Mouse (Mus musculus): Measurements from ENCODE around the gene Tbcel.

The Tbcel gene

GRCm38 (mm10) chr9:42441234-42441633 is 66.4 kb downstream of the Tbcel start:
- no peak for DNase-seq

GRCm38 (mm10) chr9:42439446-42439845 is 68.2 kb downstream of the Tbcel start:
- no peak for DNase-seq

GRCm38 (mm10) chr9:42432155-42432554 is 75.5 kb downstream of the Tbcel start:
- peak in 1 of 2 experiments; percentile 29 for DNase-seq

GRCm38 (mm10) chr9:42431606-42432005 is 76.0 kb downstream of the Tbcel start:
- DNase-seq: no peak

GRCm38 (mm10) chr9:42428060-42428924 is 79.3 kb downstream of the Tbcel start:
- DNase-seq: peak; percentile 73 to 79

GRCm38 (mm10) chr9:42426661-42427358 is 80.8 kb downstream of the Tbcel start:
- DNase-seq: peak; percentile 36 to 39

GRCm38 (mm10) chr9:42423649-42424048 is 84.0 kb downstream of the Tbcel start:
- DNase-seq: no peak

- no peak for DNase-seq
These were observed 87.9 kb downstream of the Tbcel start for GRCm38 (mm10) chr9:42419687-42420086.

- DNase-seq: peak in 1 of 2 experiments; percentile 31
These were observed 88.8 kb downstream of the Tbcel start for GRCm38 (mm10) chr9:42418786-42419185.

GRCm38 (mm10) chr9:42417352-42417952 is 90.2 kb downstream of the Tbcel start:
- DNase-seq: no peak

GRCm38 (mm10) chr9:42415184-42415583 is 92.4 kb downstream of the Tbcel start:
- DNase-seq: no peak

GRCm38 (mm10) chr9:42413345-42413744 is 94.3 kb downstream of the Tbcel start:
- no peak for DNase-seq

GRCm38 (mm10) chr9:42411296-42411695 is 96.3 kb downstream of the Tbcel start:
- DNase-seq: peak in 1 of 2 experiments; percentile 22

GRCm38 (mm10) chr9:42405736-42406135 is 101.9 kb downstream of the Tbcel start:
- DNase-seq: no peak

- DNase-seq: peak; percentile 41 to 54
These were observed 106.1 kb downstream of the Tbcel start for GRCm38 (mm10) chr9:42401486-42401885.

GRCm38 (mm10) chr9:42399829-42400228 is 107.8 kb downstream of the Tbcel start, which contains the start of gene Tecta:
Tecta (minus strand) TSS chr9:42399929.
- DNase-seq: no peak

- no peak for DNase-seq
These were observed 111.5 kb downstream of the Tbcel start for GRCm38 (mm10) chr9:42396141-42396540.

- DNase-seq: no peak
These were observed 112.7 kb downstream of the Tbcel start for GRCm38 (mm10) chr9:42394903-42395302.

GRCm38 (mm10) chr9:42394321-42394720 is 113.3 kb downstream of the Tbcel start:
- no peak for DNase-seq

GRCm38 (mm10) chr9:42392927-42393326 is 114.7 kb downstream of the Tbcel start:
- no peak for DNase-seq

GRCm38 (mm10) chr9:42388490-42388889 is 119.1 kb downstream of the Tbcel start:
- DNase-seq: peak; percentile 38 to 42

- peak; percentile 42 to 47 for DNase-seq
These were observed 120.6 kb downstream of the Tbcel start for GRCm38 (mm10) chr9:42387038-42387437.

- peak; percentile 47 to 58 for DNase-seq
These were observed 122.0 kb downstream of the Tbcel start for GRCm38 (mm10) chr9:42385656-42386055.
